Mouse (Mus musculus) MEL (cell line): Measurements from ENCODE around the gene Calm3.

ENCODE experiments used
- CTCF ChIP-seq, 3 experiments: IDR thresholded peaks in 2 of 3; conservative IDR thresholded peaks in 1 of 3; 2 replicates each; pipeline ENCODE4 v1.5.1; 2011 to 2012; ENCODE audit warnings: low read length in 3 of 3, low read depth in 2 of 3, mild to moderate bottlenecking in 2 of 3, improper control_type of control experiment in 1 of 3, inconsistent platforms in 1 of 3, mixed read lengths in 1 of 3, moderate library complexity in 1 of 3; ENCODE audit not compliant: control insufficient read depth in 1 of 3, insufficient read depth in 1 of 3, poor library complexity in 1 of 3, severe bottlenecking in 1 of 3
- ELF1 ChIP-seq: IDR thresholded peaks from 2 replicates; pipeline ENCODE4 v1.6.1; 2014; ENCODE audit warnings: low read depth, mild to moderate bottlenecking, inconsistent platforms, low read length, improper control_type of control experiment, moderate library complexity
- EP300 ChIP-seq, 2 experiments: IDR thresholded peaks; 2 replicates each; pipeline ENCODE4 v1.6.1; 2011; ENCODE audit warnings: improper control_type of control experiment in 2 of 2, low read length in 2 of 2, low read depth in 1 of 2, mild to moderate bottlenecking in 1 of 2
- GATA1 ChIP-seq: IDR thresholded peaks from 2 replicates; pipeline ENCODE4 v1.6.1; 2011; ENCODE audit warnings: low read depth, low read length, improper control_type of control experiment
- HCFC1 ChIP-seq: IDR thresholded peaks from 2 replicates; pipeline ENCODE4 v1.6.1; 2012; ENCODE audit warnings: low read depth, mild to moderate bottlenecking, inconsistent platforms, low read length, improper control_type of control experiment, moderate library complexity
- MAFK ChIP-seq: IDR thresholded peaks from 2 replicates; pipeline ENCODE4 v1.6.1; 2011; ENCODE audit warnings: low read depth, mild to moderate bottlenecking, low read length, improper control_type of control experiment, borderline replicate concordance
- MAX ChIP-seq: IDR thresholded peaks from 2 replicates; pipeline ENCODE4 v1.6.1; 2011; ENCODE audit warnings: low read length, improper control_type of control experiment
- NELFE ChIP-seq: IDR thresholded peaks from 2 replicates; pipeline ENCODE4 v1.6.1; 2011; ENCODE audit warnings: low read depth, low read length, improper control_type of control experiment
- POLR2A ChIP-seq, 2 experiments: IDR thresholded peaks; 2 replicates each; pipeline ENCODE4 v1.6.1; 2011 to 2012; ENCODE audit warnings: low read length in 2 of 2, mild to moderate bottlenecking in 2 of 2, control low read depth in 1 of 2, improper control_type of control experiment in 1 of 2, low read depth in 1 of 2, moderate library complexity in 1 of 2; ENCODE audit not compliant: control insufficient read depth in 1 of 2, insufficient read depth in 1 of 2, poor library complexity in 1 of 2
- POLR2AphosphoS5 ChIP-seq: IDR thresholded peaks from 2 replicates; pipeline ENCODE4 v1.6.1; 2012; ENCODE audit warnings: low read depth, borderline replicate concordance, mild to moderate bottlenecking, inconsistent platforms, low read length, moderate library complexity, mixed read lengths
- TBP ChIP-seq: IDR thresholded peaks from 2 replicates; pipeline ENCODE4 v1.8.0; 2011; ENCODE audit warnings: low read depth, low read length, improper control_type of control experiment
- USF1 ChIP-seq: IDR thresholded peaks from 2 replicates; pipeline ENCODE4 v1.6.1; 2014; ENCODE audit warnings: low read depth, mild to moderate bottlenecking, inconsistent platforms, low read length, improper control_type of control experiment, moderate library complexity

DNA sequence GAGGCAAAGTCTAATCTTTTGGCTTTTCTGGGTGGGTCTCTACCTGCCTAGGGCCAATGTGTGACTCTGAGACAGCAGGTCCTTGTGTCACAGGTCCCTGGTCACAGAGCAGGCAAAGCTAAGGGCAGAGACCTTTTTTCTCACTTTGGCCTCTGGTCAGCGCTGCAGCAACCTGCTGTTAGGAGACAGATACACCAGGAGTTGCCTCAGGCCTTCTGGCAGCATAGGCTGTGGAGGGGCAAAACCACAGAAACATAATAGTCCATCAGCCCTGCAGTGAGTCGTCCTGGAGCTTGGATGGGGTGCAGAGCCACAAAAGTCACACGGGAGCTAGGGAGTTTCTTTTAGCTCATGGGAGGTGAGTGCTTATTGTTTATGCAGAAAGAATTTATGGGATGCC is 5.2 kb downstream of the Calm3 start:
- no peak for TF ChIP-seq ELF1
- no peak for TF ChIP-seq GATA1
- no peak for TF ChIP-seq MAFK
- TF ChIP-seq POLR2A (IDR thresholded peaks at IDR 0.05; ENCODE audit: control insufficient read depth in 1 of 2, insufficient read depth in 1 of 2, low read depth in 1 of 2, low read length in 2 of 2, poor library complexity in 1 of 2): no peak
- no peak for TF ChIP-seq USF1
- no peak for TF ChIP-seq CTCF (IDR thresholded peaks at IDR 0.05 in 2 of 3, conservative IDR thresholded peaks at IDR 0.05 in 1 of 3; ENCODE audit: control insufficient read depth in 1 of 3, insufficient read depth in 1 of 3, low read depth in 2 of 3, low read length in 3 of 3, poor library complexity in 1 of 3, severe bottlenecking in 1 of 3)
- no peak for TF ChIP-seq NELFE
- TF ChIP-seq TBP: no peak
- no peak for TF ChIP-seq MAX
- TF ChIP-seq EP300 (IDR thresholded peaks at IDR 0.05; ENCODE audit: low read depth in 1 of 2, low read length in 2 of 2): no peak
- TF ChIP-seq POLR2AphosphoS5: no peak
- TF ChIP-seq HCFC1: no peak
